ENCODE assay signal across 8 mouse cellular contexts in genomic region chr6:29917383-29917720, GRCm38 (mm10). TPM values are rescaled to one million over a fixed set of nuclear protein-coding genes. Genes with fewer than 3 reads are reported as not detected.
A peak's percentile ranks its signal among the peaks of the same experiment; 100 is the strongest.
DNase-seq lines count a peak whose midpoint lies in the region; ATAC-seq and TF ChIP-seq lines count a peak whose summit lies in the region.

No protein-coding gene starts in this region.

- ATAC-seq in forebrain, embryonic 13.5 days: peak; percentile 71
- ATAC-seq in midbrain, embryonic 12.5 days (ENCODE audit: low FRiP score, low read depth): peak; percentile 80

- no peaks in the 10 kb centered on the region for H3K9me3 ChIP-seq in forebrain, embryonic 13.5 days (replicated peaks)
- H3K9me3 ChIP-seq in midbrain, embryonic 12.5 days: no peaks in the 10 kb centered on the region

- peak overlapping the region; percentile 60 for H3K9ac ChIP-seq in forebrain, embryonic 13.5 days
- peak overlapping the region; percentile 63 for H3K9ac ChIP-seq in midbrain, embryonic 12.5 days (replicated peaks)

- no peak for TF ChIP-seq CTCF in layer of hippocampus, adult 2 months (conservative IDR thresholded peaks at IDR 0.05)
- TF ChIP-seq CTCF in bone marrow macrophage, adult 2 months (IDR thresholded peaks at IDR 0.05; ENCODE audit: low read depth, low read length): no peak

- H3K36me3 ChIP-seq in forebrain, embryonic 13.5 days (ENCODE audit: poor library complexity, severe bottlenecking): no peaks in the 10 kb centered on the region
- no peaks in the 10 kb centered on the region for H3K36me3 ChIP-seq in midbrain, embryonic 12.5 days

- TF ChIP-seq POLR2A in bone marrow macrophage, adult 2 months (IDR thresholded peaks at IDR 0.05; ENCODE audit: borderline replicate concordance, low read depth, low read length): no peak

- DNase-seq in layer of hippocampus, adult 2 months (ENCODE audit: low spot score in 2 of 2): peak in 1 of 2 experiments; percentile 14
- no peak for DNase-seq in layer of hippocampus, postnatal 10 days (ENCODE audit: low spot score in 2 of 2)
- DNase-seq in kidney, postnatal 14 days: peak; percentile 45
- DNase-seq in layer of hippocampus, postnatal 36 days: no peak
- no peak for DNase-seq in ovary, postnatal 14 days (ENCODE audit: low spot score)

- WGBS in forebrain, embryonic 13.5 days: 1% methylated on average over 21 of the region's 21 CpGs
- under 1% methylated on average over 21 of the region's 21 CpGs for WGBS in midbrain, embryonic 12.5 days

- H3K4me2 ChIP-seq in forebrain, embryonic 13.5 days: peak overlapping the region; percentile 78
- peak overlapping the region; percentile 94 for H3K4me2 ChIP-seq in midbrain, embryonic 12.5 days (replicated peaks)

- peaks cover 3% of the 10 kb centered on the region for H3K4me1 ChIP-seq in bone marrow macrophage, adult 2 months (ENCODE audit: control insufficient read depth, insufficient read depth, low read length)
- H3K4me1 ChIP-seq in forebrain, embryonic 13.5 days: peaks cover 10% of the 10 kb centered on the region
- H3K4me1 ChIP-seq in midbrain, embryonic 12.5 days: peaks cover 3% of the 10 kb centered on the region; the same call in 1 of the 2 replicates

- peaks cover 28% of the 10 kb centered on the region for H3K27me3 ChIP-seq in forebrain, embryonic 13.5 days
- H3K27me3 ChIP-seq in midbrain, embryonic 12.5 days: peaks cover 35% of the 10 kb centered on the region

- peak overlapping the region; percentile 28; the same call in 1 of the 2 replicates for H3K27ac ChIP-seq in layer of hippocampus, adult 2 months
- H3K27ac ChIP-seq in bone marrow macrophage, adult 2 months (ENCODE audit: insufficient read depth, low read depth, low read length): no peak overlapping the region
- H3K27ac ChIP-seq in forebrain, embryonic 13.5 days: no peak overlapping the region
- H3K27ac ChIP-seq in midbrain, embryonic 12.5 days (replicated peaks): no peak overlapping the region; the same call in 1 of the 2 replicates

- peak overlapping the region; percentile 75 for H3K4me3 ChIP-seq in layer of hippocampus, adult 2 months
- peak overlapping the region; percentile 90 for H3K4me3 ChIP-seq in bone marrow macrophage, adult 2 months (ENCODE audit: insufficient read depth, low read length)
- peak overlapping the region; percentile 70 for H3K4me3 ChIP-seq in forebrain, embryonic 13.5 days
- peak overlapping the region; percentile 65 for H3K4me3 ChIP-seq in midbrain, embryonic 12.5 days

RNA-seq across cellular contexts. Expression of gene Strip2, which starts 0.5 kb away (rescaled TPM):
- total RNA-seq in layer of hippocampus, adult 2 months (2021): 10 to 100 TPM; 27.8 to 30.3 TPM
- total RNA-seq in layer of hippocampus, postnatal 10 days (2021): 10 to 100 TPM; 10.6 to 12.3 TPM
- polyA plus RNA-seq in bone marrow macrophage, adult 2 months (2012; ENCODE audit: insufficient read depth, insufficient read length, missing spikeins): 0.20 TPM in 1 of 2 replicates, not detected in the other
- polyA plus RNA-seq in forebrain, embryonic 13.5 days (2015; fragmentation: Nextera tagmentation; extraction: Ambion mirVana): 0.92 and 1.2 TPM in 2 replicates
- polyA plus RNA-seq in midbrain, embryonic 12.5 days (2016; fragmentation: Nextera tagmentation; extraction: Ambion mirVana): 0.84 and 0.96 TPM in 2 replicates
- total RNA-seq in layer of hippocampus, postnatal 36 days (2021): 10 to 100 TPM; 20.2 to 25.3 TPM
